Mouse (Mus musculus) lung, postnatal 4 days (tissue): ENCODE data around the gene Nptx1.

Experiments
- DNase-seq, 2 experiments: peaks; one replicate each; pipeline ENCODE4 v3.0.0; 2021

Nptx1 gene

DNA sequence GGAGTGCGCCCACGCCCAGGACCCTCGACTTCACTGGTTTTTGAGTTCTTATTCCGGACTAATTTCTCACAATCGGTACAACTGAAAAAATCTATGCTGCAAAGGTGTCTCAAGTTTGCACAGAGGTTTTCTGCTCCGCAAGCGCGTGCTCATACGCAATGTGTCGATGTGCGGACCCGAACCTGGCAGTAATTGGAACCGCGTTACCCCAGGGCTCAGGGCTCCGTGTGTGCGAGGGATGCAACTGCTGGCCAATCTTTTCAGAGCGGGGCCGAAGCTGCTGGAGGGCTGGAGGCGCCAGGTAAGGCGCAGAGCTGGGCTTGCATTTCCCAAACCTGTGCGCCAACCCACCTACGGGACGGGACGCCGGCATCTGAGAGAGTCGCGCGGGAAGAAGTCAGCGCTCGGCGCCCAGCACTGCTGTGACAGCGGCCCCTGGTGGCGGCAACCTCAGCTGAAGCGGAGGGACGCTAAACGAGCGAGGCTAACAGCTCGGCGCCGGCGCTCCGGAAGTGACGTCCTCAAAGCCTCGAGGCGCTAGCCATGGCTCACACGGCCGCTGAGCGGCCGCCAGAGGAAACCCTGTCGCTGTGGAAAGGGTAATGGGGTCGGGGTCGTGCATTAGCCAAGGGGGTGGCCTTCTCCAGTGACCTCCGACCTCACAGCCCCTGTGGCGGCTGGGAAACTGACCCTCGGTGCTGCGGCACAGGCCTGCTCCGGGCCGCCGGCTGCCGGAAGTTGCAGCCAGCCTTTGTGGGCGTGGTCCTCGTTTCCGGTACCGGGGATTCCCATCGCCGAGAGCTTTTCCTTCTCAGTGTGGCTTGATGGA is 56.5 kb downstream of the Nptx1 start, which contains the start of gene Endov:
TSS of gene Endov (plus strand) at position 487 of the 829 bp plus-strand sequence.
- peak; percentile 97 to 99 for DNase-seq
